Mouse (Mus musculus) embryonic facial prominence, embryonic 14.5 days (tissue): ENCODE measurements around the gene Timp2. TPM values are rescaled to one million over a fixed set of nuclear protein-coding genes. Genes with fewer than 3 reads are reported as not detected.

Experiments
- ATAC-seq: fragments of 200-750 bp; cut with Nextera tagmentation; 2 replicates; pipeline ENCODE4 v1.8.0; 2017; ENCODE audit warnings: low read depth, moderate number of reproducible peaks, moderate TSS enrichment
- DNase-seq: peaks from one replicate; pipeline ENCODE4 v3.0.0-alpha.2; 2015; ENCODE audit warnings: low spot score
- H3K27ac ChIP-seq: fragments of 300-500 bp; sonication (generic); replicated peaks from 2 replicates; pipeline ENCODE4 v1.5.1; 2014; ENCODE audit warnings: low read depth, mild to moderate bottlenecking, low read length, moderate library complexity
- H3K27me3 ChIP-seq: fragments of 300-500 bp; sonication (generic); replicated peaks from 2 replicates; pipeline ENCODE4 v1.6.1; 2014; ENCODE audit warnings: low read length; ENCODE audit not compliant: control insufficient read depth, insufficient read depth
- H3K36me3 ChIP-seq: fragments of 300-500 bp; sonication (generic); 2 replicates; pipeline ENCODE4 v1.6.1; 2014; ENCODE audit warnings: low read length, mixed read lengths; ENCODE audit not compliant: control insufficient read depth, insufficient read depth
- H3K4me1 ChIP-seq: fragments of 300-500 bp; sonication (generic); 2 replicates; pipeline ENCODE4 v1.6.1; 2014; ENCODE audit warnings: antibody characterized with exemption, low read length; ENCODE audit not compliant: control insufficient read depth, insufficient read depth
- H3K4me2 ChIP-seq: fragments of 300-500 bp; sonication (generic); 2 replicates; pipeline ENCODE4 v1.6.1; 2014; ENCODE audit warnings: low read depth, mild to moderate bottlenecking, low read length, moderate library complexity, mixed read lengths
- H3K4me3 ChIP-seq: fragments of 300-500 bp; sonication (generic); 2 replicates; pipeline ENCODE4 v1.5.1; 2014; ENCODE audit warnings: low read depth, mild to moderate bottlenecking, low read length
- H3K9ac ChIP-seq: fragments of 300-500 bp; sonication (generic); 2 replicates; pipeline ENCODE4 v1.6.1; 2014; ENCODE audit warnings: low read depth, mild to moderate bottlenecking, low read length, moderate library complexity, mixed read lengths
- H3K9me3 ChIP-seq: fragments of 300-500 bp; sonication (generic); 2 replicates; pipeline ENCODE4 v1.6.1; 2016; ENCODE audit warnings: low read length; ENCODE audit not compliant: control insufficient read depth
- WGBS: fragments of 180-500 bp; shearing (Covaris S2); extraction: QIAGEN DNeasy Blood & Tissue Kit; methylation state at CpG from one replicate; pipeline ENCODE4 v1.1.7; 2014; 5-methylcytosine and 5-hydroxymethylcytosine counted together
- polyA plus RNA-seq: library from polyadenylated mRNA; unstranded; fragments of >200 nt; fragmentation: Nextera tagmentation; extraction: Ambion mirVana; gene quantifications from 2 replicates; pipeline ENCODE4 v1.2.1, GENCODE M21; 2014

The Timp2 gene
- polyA plus RNA-seq, 1 experiment from 2014 or later: 196 TPM

GRCm38 (mm10) chr11:118289999-118290889 is 65.3 kb downstream of the Timp2 start, which contains the start of gene Usp36:
Usp36 (minus strand) TSS chr11:118290244.
- ATAC-seq (peak; percentile 98), DNase-seq (peak; percentile 100)
- peaks cover 24% of the 10 kb centered on the region for H3K36me3 ChIP-seq
- H3K4me1 ChIP-seq: peaks cover 9% of the 10 kb centered on the region
- no peaks in the 10 kb centered on the region for H3K9me3 ChIP-seq
- peak within 1 kb of the TSS; percentile 87 for H3K4me3 ChIP-seq
- under 1% methylated on average over 65 of the region's 68 CpGs for WGBS
- H3K27ac ChIP-seq: peak within 1 kb of the TSS; percentile 94
- no peaks in the 10 kb centered on the region for H3K27me3 ChIP-seq
- peak within 1 kb of the TSS; percentile 90 for H3K4me2 ChIP-seq
- peak within 1 kb of the TSS; percentile 92 for H3K9ac ChIP-seq

GRCm38 (mm10) chr11:118289562-118289961 is 66.0 kb downstream of the Timp2 start:
- Histone ChIP-seq H3K27me3 (no peaks in the 10 kb centered on the region), H3K4me3 (peak overlapping the region; percentile 87), H3K27ac (peak overlapping the region; percentile 84), H3K36me3 (peaks cover 31% of the 10 kb centered on the region), H3K9ac (peak overlapping the region; percentile 92), H3K4me1 (peaks cover 9% of the 10 kb centered on the region), H3K4me2 (peak overlapping the region; percentile 90), H3K9me3 (no peaks in the 10 kb centered on the region)
- WGBS: under 1% methylated on average over 22 of the region's 22 CpGs
- ATAC-seq (no peak; the same call in 1 of the 2 replicates), DNase-seq (peak; percentile 5)

- peaks cover 9% of the 10 kb centered on the region for H3K4me1 ChIP-seq
- ATAC-seq: no peak
- DNase-seq: peak; percentile 15
- H3K27ac ChIP-seq: peak overlapping the region; percentile 84; the same call in 1 of the 2 replicates
- peak overlapping the region; percentile 87 for H3K4me3 ChIP-seq
- H3K9ac ChIP-seq: peak overlapping the region; percentile 92
- WGBS: 2% methylated on average over 16 of the region's 16 CpGs
- H3K4me2 ChIP-seq: peak overlapping the region; percentile 90
- peaks cover 35% of the 10 kb centered on the region for H3K36me3 ChIP-seq
- H3K9me3 ChIP-seq: no peaks in the 10 kb centered on the region
- no peaks in the 10 kb centered on the region for H3K27me3 ChIP-seq
Measured at GRCm38 (mm10) chr11:118289037-118289511, 66.5 kb downstream of the Timp2 start.

- Histone ChIP-seq H3K9me3 (no peaks in the 10 kb centered on the region), H3K9ac (0 out of 2 replicates have a peak overlapping the region, but pooled peaks have one; percentile 22), H3K27ac (no peak overlapping the region), H3K36me3 (peaks cover 50% of the 10 kb centered on the region), H3K27me3 (no peaks in the 10 kb centered on the region), H3K4me2 (no peak overlapping the region), H3K4me3 (no peak overlapping the region), H3K4me1 (peaks cover 9% of the 10 kb centered on the region)
- DNase-seq (no peak), ATAC-seq (no peak)
- WGBS: 91% methylated on average over 9 of the region's 9 CpGs
Measured at GRCm38 (mm10) chr11:118287573-118287972, 68.0 kb downstream of the Timp2 start.

- WGBS: 92% methylated on average over 9 of the region's 9 CpGs
- no peak overlapping the region for H3K4me3 ChIP-seq
- ATAC-seq (no peak), DNase-seq (no peak)
- H3K36me3 ChIP-seq: peaks cover 62% of the 10 kb centered on the region
- no peak overlapping the region for H3K9ac ChIP-seq
- H3K9me3 ChIP-seq: no peaks in the 10 kb centered on the region
- H3K4me2 ChIP-seq: no peak overlapping the region
- no peaks in the 10 kb centered on the region for H3K27me3 ChIP-seq
- no peak overlapping the region for H3K27ac ChIP-seq
- peaks cover 9% of the 10 kb centered on the region for H3K4me1 ChIP-seq
Measured at GRCm38 (mm10) chr11:118286434-118286833, 69.1 kb downstream of the Timp2 start.

- no peak for DNase-seq
- no peak overlapping the region for H3K27ac ChIP-seq
- no peak for ATAC-seq
- H3K4me3 ChIP-seq: no peak overlapping the region
- H3K4me1 ChIP-seq: peaks cover 9% of the 10 kb centered on the region
- H3K4me2 ChIP-seq: no peak overlapping the region
- H3K9me3 ChIP-seq: no peaks in the 10 kb centered on the region
- H3K27me3 ChIP-seq: no peaks in the 10 kb centered on the region
- H3K9ac ChIP-seq: no peak overlapping the region
- WGBS: 95% methylated on average over 13 of the region's 13 CpGs
- H3K36me3 ChIP-seq: peaks cover 68% of the 10 kb centered on the region
Measured at GRCm38 (mm10) chr11:118285791-118286190, 69.7 kb downstream of the Timp2 start.

- Histone ChIP-seq H3K27me3 (no peaks in the 10 kb centered on the region), H3K9ac (no peak overlapping the region), H3K4me3 (no peak overlapping the region), H3K4me1 (no peaks in the 10 kb centered on the region), H3K9me3 (no peaks in the 10 kb centered on the region), H3K27ac (no peak overlapping the region), H3K36me3 (peaks cover 100% of the 10 kb centered on the region), H3K4me2 (no peak overlapping the region)
- DNase-seq (no peak), ATAC-seq (no peak)
- WGBS: 98% methylated on average over 3 of the region's 3 CpGs
Measured at GRCm38 (mm10) chr11:118280218-118280617, 75.3 kb downstream of the Timp2 start.

GRCm38 (mm10) chr11:118276328-118276727 is 79.2 kb downstream of the Timp2 start:
- Histone ChIP-seq H3K9me3 (no peaks in the 10 kb centered on the region), H3K4me2 (no peak overlapping the region), H3K9ac (no peak overlapping the region), H3K27me3 (no peaks in the 10 kb centered on the region), H3K27ac (no peak overlapping the region), H3K36me3 (peaks cover 100% of the 10 kb centered on the region), H3K4me3 (no peak overlapping the region), H3K4me1 (no peaks in the 10 kb centered on the region)
- 93% methylated on average over 7 of the region's 7 CpGs for WGBS
- ATAC-seq: no peak
- DNase-seq: no peak
